Mouse (Mus musculus): ENCODE measurements around the gene Dcaf4. TPM values are rescaled to one million over a fixed set of nuclear protein-coding genes. Genes with fewer than 3 reads are reported as not detected.

The Dcaf4 gene
- polyA plus RNA-seq, 1 experiment: 9.3 TPM

- H3K4me3 ChIP-seq (ENCODE audit: low read depth, low read length): no peak overlapping the region
- H3K27ac ChIP-seq (ENCODE audit: insufficient read depth, low read depth, low read length): no peak overlapping the region
- H3K4me1 ChIP-seq (ENCODE audit: control insufficient read depth, insufficient read depth, insufficient read length, low read length): no peaks in the 10 kb centered on the region
- WGBS: 87% methylated on average over 3 of the region's 3 CpGs
- H3K27me3 ChIP-seq (ENCODE audit: control insufficient read depth, insufficient read depth, low read length): no peaks in the 10 kb centered on the region
- peaks cover 58% of the 10 kb centered on the region for H3K36me3 ChIP-seq (ENCODE audit: control insufficient read depth, insufficient read depth, low read length)
- TF ChIP-seq CTCF (IDR thresholded peaks at IDR 0.05; ENCODE audit: extremely low read depth, insufficient read length, insufficient replicate concordance, low read depth, low read length): no peak
- TF ChIP-seq POLR2A (IDR thresholded peaks at IDR 0.05; ENCODE audit: low read depth, low read length): no peak
Measured at GRCm38 (mm10) chr12:83562589-83562988, 42.3 kb downstream of the Dcaf4 start.

- Histone ChIP-seq H3K4me1 (ENCODE audit: control insufficient read depth, insufficient read depth, insufficient read length, low read length) (peaks cover 4% of the 10 kb centered on the region; the same call in 1 of the 2 replicates), H3K36me3 (ENCODE audit: control insufficient read depth, insufficient read depth, low read length) (peaks cover 52% of the 10 kb centered on the region), H3K27me3 (ENCODE audit: control insufficient read depth, insufficient read depth, low read length) (no peaks in the 10 kb centered on the region), H3K4me3 (ENCODE audit: low read depth, low read length) (no peak overlapping the region), H3K27ac (ENCODE audit: insufficient read depth, low read depth, low read length) (no peak overlapping the region)
- TF ChIP-seq CTCF (IDR thresholded peaks at IDR 0.05; ENCODE audit: extremely low read depth, insufficient read length, insufficient replicate concordance, low read depth, low read length): no peak
- no peak for TF ChIP-seq POLR2A (IDR thresholded peaks at IDR 0.05; ENCODE audit: low read depth, low read length)
- WGBS: 82% methylated on average over 3 of the region's 3 CpGs
Measured at GRCm38 (mm10) chr12:83569866-83570265, 49.6 kb downstream of the Dcaf4 start.

- Histone ChIP-seq H3K27ac (ENCODE audit: insufficient read depth, low read depth, low read length) (no peak overlapping the region), H3K4me3 (ENCODE audit: low read depth, low read length) (no peak overlapping the region), H3K27me3 (ENCODE audit: control insufficient read depth, insufficient read depth, low read length) (no peaks in the 10 kb centered on the region), H3K4me1 (ENCODE audit: control insufficient read depth, insufficient read depth, insufficient read length, low read length) (peaks cover 5% of the 10 kb centered on the region; the same call in 1 of the 2 replicates), H3K36me3 (ENCODE audit: control insufficient read depth, insufficient read depth, low read length) (peaks cover 35% of the 10 kb centered on the region)
- 70% methylated on average over 5 of the region's 5 CpGs for WGBS
- TF ChIP-seq POLR2A (IDR thresholded peaks at IDR 0.05; ENCODE audit: low read depth, low read length) (no peak), CTCF (IDR thresholded peaks at IDR 0.05; ENCODE audit: extremely low read depth, insufficient read length, insufficient replicate concordance, low read depth, low read length) (no peak)
Measured at GRCm38 (mm10) chr12:83572717-83573116, 52.5 kb downstream of the Dcaf4 start.

GRCm38 (mm10) chr12:83577445-83577844, 57.2 kb downstream of the Dcaf4 start:
- no peaks in the 10 kb centered on the region for H3K27me3 ChIP-seq (ENCODE audit: control insufficient read depth, insufficient read depth, low read length)
- H3K36me3 ChIP-seq (ENCODE audit: control insufficient read depth, insufficient read depth, low read length): peaks cover 21% of the 10 kb centered on the region
- no peak overlapping the region for H3K4me3 ChIP-seq (ENCODE audit: low read depth, low read length)
- peaks cover 23% of the 10 kb centered on the region; the same call in 1 of the 2 replicates for H3K4me1 ChIP-seq (ENCODE audit: control insufficient read depth, insufficient read depth, insufficient read length, low read length)
- TF ChIP-seq CTCF (IDR thresholded peaks at IDR 0.05; ENCODE audit: extremely low read depth, insufficient read length, insufficient replicate concordance, low read depth, low read length) (no peak), POLR2A (IDR thresholded peaks at IDR 0.05; ENCODE audit: low read depth, low read length) (no peak)
- 92% methylated on average over 5 of the region's 5 CpGs for WGBS
- no peak overlapping the region for H3K27ac ChIP-seq (ENCODE audit: insufficient read depth, low read depth, low read length)

GRCm38 (mm10) chr12:83578356-83578755, 58.1 kb downstream of the Dcaf4 start:
- WGBS: 76% methylated on average over 2 of the region's 2 CpGs
- Histone ChIP-seq H3K4me3 (ENCODE audit: low read depth, low read length) (no peak overlapping the region), H3K27ac (ENCODE audit: insufficient read depth, low read depth, low read length) (peak overlapping the region; percentile 85), H3K4me1 (ENCODE audit: control insufficient read depth, insufficient read depth, insufficient read length, low read length) (peaks cover 26% of the 10 kb centered on the region; the same call in 1 of the 2 replicates), H3K27me3 (ENCODE audit: control insufficient read depth, insufficient read depth, low read length) (no peaks in the 10 kb centered on the region), H3K36me3 (ENCODE audit: control insufficient read depth, insufficient read depth, low read length) (peaks cover 19% of the 10 kb centered on the region)
- TF ChIP-seq CTCF (IDR thresholded peaks at IDR 0.05; ENCODE audit: extremely low read depth, insufficient read length, insufficient replicate concordance, low read depth, low read length): no peak
- TF ChIP-seq POLR2A (IDR thresholded peaks at IDR 0.05; ENCODE audit: low read depth, low read length): no peak

- WGBS: 25% methylated on average over 3 of the region's 3 CpGs
Measured at GRCm38 (mm10) chr12:83578896-83579569, 58.8 kb downstream of the Dcaf4 start.

GRCm38 (mm10) chr12:83580283-83580682, 60.0 kb downstream of the Dcaf4 start:
- Histone ChIP-seq H3K27me3 (ENCODE audit: control insufficient read depth, insufficient read depth, low read length) (no peaks in the 10 kb centered on the region), H3K36me3 (ENCODE audit: control insufficient read depth, insufficient read depth, low read length) (peaks cover 14% of the 10 kb centered on the region), H3K4me1 (ENCODE audit: control insufficient read depth, insufficient read depth, insufficient read length, low read length) (peaks cover 26% of the 10 kb centered on the region; the same call in 1 of the 2 replicates), H3K4me3 (ENCODE audit: low read depth, low read length) (no peak overlapping the region), H3K27ac (ENCODE audit: insufficient read depth, low read depth, low read length) (peak overlapping the region; percentile 99)
- 30% methylated on average over 3 of the region's 3 CpGs for WGBS
- TF ChIP-seq CTCF (IDR thresholded peaks at IDR 0.05; ENCODE audit: extremely low read depth, insufficient read length, insufficient replicate concordance, low read depth, low read length) (no peak), POLR2A (IDR thresholded peaks at IDR 0.05; ENCODE audit: low read depth, low read length) (peak; percentile 23; the same call in 1 of the 2 replicates)

More at GRCm38 (mm10) chr12:83578896-83579569, 58.8 kb downstream of the Dcaf4 start:
- Histone ChIP-seq H3K4me3 (ENCODE audit: low read depth, low read length) (no peak overlapping the region), H3K36me3 (ENCODE audit: control insufficient read depth, insufficient read depth, low read length) (peaks cover 22% of the 10 kb centered on the region), H3K4me1 (ENCODE audit: control insufficient read depth, insufficient read depth, insufficient read length, low read length) (peaks cover 26% of the 10 kb centered on the region; the same call in 1 of the 2 replicates), H3K27ac (ENCODE audit: insufficient read depth, low read depth, low read length) (peak overlapping the region; percentile 85), H3K27me3 (ENCODE audit: control insufficient read depth, insufficient read depth, low read length) (no peaks in the 10 kb centered on the region)
- TF ChIP-seq CTCF (IDR thresholded peaks at IDR 0.05; ENCODE audit: extremely low read depth, insufficient read length, insufficient replicate concordance, low read depth, low read length): no peak
- no peak; the same call in 1 of the 2 replicates for TF ChIP-seq POLR2A (IDR thresholded peaks at IDR 0.05; ENCODE audit: low read depth, low read length)
